10 mouse cellular contexts compared by ENCODE assay signal in the genomic region with DNA sequence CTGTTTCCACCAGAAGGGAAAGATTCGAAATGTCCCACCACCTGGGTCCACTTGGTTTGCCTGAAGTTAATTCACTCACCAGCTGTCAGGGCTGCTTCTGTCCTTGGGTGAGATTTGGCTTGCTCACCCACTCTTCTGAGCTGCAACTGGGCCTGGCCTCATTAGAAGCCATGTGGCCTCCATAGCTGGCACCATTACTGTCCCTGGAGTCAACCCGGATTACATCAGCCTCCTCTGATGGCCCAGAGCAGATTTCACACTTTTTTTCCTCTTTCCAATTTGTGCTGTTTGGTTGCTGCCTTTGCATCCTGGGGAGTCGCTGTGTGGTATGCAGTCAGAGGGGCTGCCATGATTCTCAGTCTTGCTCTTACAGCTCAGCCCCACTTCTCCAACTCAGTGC.
DNase-seq lines count a peak whose midpoint lies in the region; ATAC-seq lines count a peak whose summit lies in the region.
"Had no signal": no experiment of that assay in that cellular context is flagged by ENCODE, and none has a peak within 500 bp of the region (broad histone marks: within the 10 kb centered on the region; RNA-seq: fewer than 3 reads in every experiment).

No protein-coding gene starts in this region.

- peak; percentile 90 for ATAC-seq in forebrain, embryonic 15.5 days (replicated peaks)
- no peak; the same call in 1 of the 2 replicates for ATAC-seq in forebrain, embryonic 12.5 days (ENCODE audit: low FRiP score)
- no peak for ATAC-seq in midbrain, embryonic 14.5 days (ENCODE audit: low FRiP score, low TSS enrichment)
- ATAC-seq in midbrain, embryonic 11.5 days (ENCODE audit: low FRiP score) = no peak
- ATAC-seq: Patski had no signal

- no peak overlapping the region for H3K4me3 ChIP-seq in forebrain, embryonic 15.5 days
- no peak overlapping the region for H3K4me3 ChIP-seq in forebrain, embryonic 12.5 days (replicated peaks)
- no peak overlapping the region for H3K4me3 ChIP-seq in midbrain, embryonic 14.5 days (replicated peaks; ENCODE audit: low read depth, low read length)
- H3K4me3 ChIP-seq in midbrain, embryonic 11.5 days (ENCODE audit: low read depth, low read length) = no peak overlapping the region
- H3K4me3 ChIP-seq: heart, embryonic 15.5 days had no signal

- no peak overlapping the region for H3K4me2 ChIP-seq in forebrain, embryonic 15.5 days (replicated peaks)
- H3K4me2 ChIP-seq in forebrain, embryonic 12.5 days = no peak overlapping the region
- no peak overlapping the region for H3K4me2 ChIP-seq in midbrain, embryonic 14.5 days (ENCODE audit: low read length)
- no peak overlapping the region for H3K4me2 ChIP-seq in midbrain, embryonic 11.5 days
- H3K4me2 ChIP-seq: heart, embryonic 15.5 days had no signal

- peak; percentile 26 for DNase-seq in midbrain, embryonic 14.5 days
- no peak for DNase-seq in midbrain, embryonic 11.5 days (ENCODE audit: low spot score, missing footprints)
- DNase-seq in cerebellum, postnatal 36 days = peak; percentile 24 to 36
- peak; percentile 23 for DNase-seq in retina, postnatal 1 day
- DNase-seq in spleen, postnatal 4 days (ENCODE audit: low spot score in 2 of 2) = no peak
- no peak for DNase-seq in layer of hippocampus, adult 18-20 months (ENCODE audit: low spot score in 2 of 2)

- H3K4me1 ChIP-seq in forebrain, embryonic 15.5 days = peaks cover 8% of the 10 kb centered on the region; the same call in 1 of the 2 replicates
- no peaks in the 10 kb centered on the region for H3K4me1 ChIP-seq in forebrain, embryonic 12.5 days
- H3K4me1 ChIP-seq in midbrain, embryonic 14.5 days (ENCODE audit: control insufficient read depth, insufficient read depth, low read length) = no peaks in the 10 kb centered on the region
- no peaks in the 10 kb centered on the region for H3K4me1 ChIP-seq in midbrain, embryonic 11.5 days (ENCODE audit: control insufficient read depth, insufficient read depth, low read length)
- H3K4me1 ChIP-seq: heart, embryonic 15.5 days had no signal

- no peaks in the 10 kb centered on the region for H3K9me3 ChIP-seq in forebrain, embryonic 15.5 days
- H3K9me3 ChIP-seq in forebrain, embryonic 12.5 days = no peaks in the 10 kb centered on the region
- H3K9me3 ChIP-seq in midbrain, embryonic 14.5 days (ENCODE audit: control insufficient read depth, low read length) = no peaks in the 10 kb centered on the region
- H3K9me3 ChIP-seq in midbrain, embryonic 11.5 days (ENCODE audit: control insufficient read depth, low read length) = no peaks in the 10 kb centered on the region
- H3K9me3 ChIP-seq: heart, embryonic 15.5 days had no signal

- no peak overlapping the region for H3K9ac ChIP-seq in forebrain, embryonic 15.5 days (replicated peaks)
- H3K9ac ChIP-seq in forebrain, embryonic 12.5 days = no peak overlapping the region
- H3K9ac ChIP-seq in midbrain, embryonic 14.5 days (replicated peaks; ENCODE audit: low read length) = no peak overlapping the region
- H3K9ac ChIP-seq in midbrain, embryonic 11.5 days (ENCODE audit: low read length) = no peak overlapping the region
- H3K9ac ChIP-seq: heart, embryonic 15.5 days had no signal

- peak overlapping the region; percentile 72 for H3K27ac ChIP-seq in forebrain, embryonic 15.5 days (replicated peaks)
- no peak overlapping the region for H3K27ac ChIP-seq in forebrain, embryonic 12.5 days
- no peak overlapping the region for H3K27ac ChIP-seq in midbrain, embryonic 14.5 days (replicated peaks; ENCODE audit: low read depth, low read length)
- H3K27ac ChIP-seq in midbrain, embryonic 11.5 days (ENCODE audit: low read depth, low read length) = no peak overlapping the region
- H3K27ac ChIP-seq: heart, embryonic 15.5 days had no signal

- H3K36me3 ChIP-seq in forebrain, embryonic 15.5 days = no peaks in the 10 kb centered on the region
- H3K36me3 ChIP-seq in forebrain, embryonic 12.5 days (replicated peaks) = no peaks in the 10 kb centered on the region
- H3K36me3 ChIP-seq in midbrain, embryonic 14.5 days (ENCODE audit: control insufficient read depth, insufficient read depth, low read length) = no peaks in the 10 kb centered on the region
- H3K36me3 ChIP-seq in midbrain, embryonic 11.5 days (ENCODE audit: control insufficient read depth, insufficient read depth, low read length) = no peaks in the 10 kb centered on the region
- H3K36me3 ChIP-seq: heart, embryonic 15.5 days had no signal

- WGBS in forebrain, embryonic 15.5 days = 57% methylated on average over 3 of the region's 3 CpGs
- WGBS in forebrain, embryonic 12.5 days = 76% methylated on average over 3 of the region's 3 CpGs
- WGBS in midbrain, embryonic 14.5 days = 86% methylated on average over 3 of the region's 3 CpGs
- 92% methylated on average over 3 of the region's 3 CpGs for WGBS in midbrain, embryonic 11.5 days

- no peaks in the 10 kb centered on the region for H3K27me3 ChIP-seq in forebrain, embryonic 15.5 days
- no peaks in the 10 kb centered on the region for H3K27me3 ChIP-seq in forebrain, embryonic 12.5 days
- no peaks in the 10 kb centered on the region for H3K27me3 ChIP-seq in midbrain, embryonic 14.5 days (ENCODE audit: control insufficient read depth, insufficient read depth, low read length)
- no peaks in the 10 kb centered on the region for H3K27me3 ChIP-seq in midbrain, embryonic 11.5 days (ENCODE audit: control insufficient read depth, insufficient read depth, low read length)
- H3K27me3 ChIP-seq: heart, embryonic 15.5 days; Patski had no signal

Comparison
In these comparisons a context has a peak if more than half of its experiments do, and no peak if none do; other contexts are left out.
1. DNase-seq: peak in midbrain, embryonic 14.5 days (single experiment), cerebellum, postnatal 36 days (2 of 2) and retina, postnatal 1 day (single experiment); none in midbrain, embryonic 11.5 days (single experiment), spleen, postnatal 4 days (0 of 2) and layer of hippocampus, adult 18-20 months (0 of 2).